Mouse (Mus musculus): ENCODE measurements at regions not wholly inside any gene's neighbourhood (a gene's known extent, or its start where the extent isn't known, plus 50 kb on each side); places are given as distances from the start of the nearest gene placed in this dataset.

DNA sequence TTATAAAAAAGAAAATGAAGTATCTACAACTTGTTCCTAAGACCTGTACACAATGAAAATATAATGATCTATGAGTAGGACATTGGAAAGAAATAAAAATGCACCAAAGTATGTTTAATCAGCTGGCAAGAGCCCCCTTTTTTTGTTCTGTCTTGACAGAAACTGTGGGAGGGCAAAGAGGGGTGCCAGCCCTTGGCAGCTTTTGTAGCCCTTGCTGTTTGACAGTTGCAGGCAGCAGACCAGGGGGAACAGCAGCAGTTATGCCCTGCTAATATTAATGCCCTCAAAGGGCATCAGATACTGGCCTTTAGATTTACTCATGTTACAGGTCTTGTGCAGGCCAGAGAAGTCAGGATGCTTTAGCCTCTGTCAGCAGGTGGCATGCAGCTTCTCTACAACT, 93.0 kb upstream of the Tram1l1 start:
- TF ChIP-seq CTCF (IDR thresholded peaks at IDR 0.05; ENCODE audit: control insufficient read depth, insufficient read depth, insufficient read length) (no peak), MYOD1 (IDR thresholded peaks at IDR 0.05; ENCODE audit: control insufficient read depth, insufficient read length, low read depth) (no peak), FOSL1 (IDR thresholded peaks at IDR 0.05; ENCODE audit: insufficient read depth, low read length, poor library complexity, severe bottlenecking) (no peak), USF1 (IDR thresholded peaks at IDR 0.05; ENCODE audit: low read depth) (no peak), MYOG (IDR thresholded peaks at IDR 0.05; ENCODE audit: control insufficient read depth, extremely low read depth, insufficient read length) (no peak)
